Mouse (Mus musculus): Measurements from ENCODE around the gene Rack1. TPM values are rescaled to one million over a fixed set of nuclear protein-coding genes. Genes with fewer than 3 reads are reported as not detected.
"Not testable (repeated sequence)": the region's sequence is repeated elsewhere in the genome, so short reads cannot be mapped to it uniquely, and the experiment has no call there.

Gene Rack1
- total RNA-seq, 2 experiments from 2014 or later, result 226 to 240 TPM

GRCm38 (mm10) chr11:48840805-48841204, 40.7 kb downstream of the Rack1 start:
- no peak for TF ChIP-seq CTCF (conservative IDR thresholded peaks at IDR 0.05)
- Histone ChIP-seq H3K27ac (no peak overlapping the region), H3K4me3 (no peak overlapping the region)
- no peak for DNase-seq (ENCODE audit: low spot score in 2 of 2)

GRCm38 (mm10) chr11:48841213-48841612, 41.1 kb downstream of the Rack1 start:
- no peak for DNase-seq (ENCODE audit: low spot score in 2 of 2)
- Histone ChIP-seq H3K4me3 (no peak overlapping the region), H3K27ac (no peak overlapping the region)
- no peak for TF ChIP-seq CTCF (conservative IDR thresholded peaks at IDR 0.05)

GRCm38 (mm10) chr11:48842378-48842792, 42.3 kb downstream of the Rack1 start:
- H3K4me3 ChIP-seq, result no peak overlapping the region
- no peak overlapping the region for H3K27ac ChIP-seq
- no peak for DNase-seq (ENCODE audit: low spot score in 2 of 2)
- no peak for TF ChIP-seq CTCF (conservative IDR thresholded peaks at IDR 0.05)

GRCm38 (mm10) chr11:48843202-48843601, 43.1 kb downstream of the Rack1 start:
- Histone ChIP-seq H3K4me3 (no peak overlapping the region), H3K27ac (no peak overlapping the region)
- TF ChIP-seq CTCF (conservative IDR thresholded peaks at IDR 0.05), result no peak
- no peak for DNase-seq (ENCODE audit: low spot score in 2 of 2)

GRCm38 (mm10) chr11:48844309-48844708, 44.2 kb downstream of the Rack1 start:
- DNase-seq (ENCODE audit: low spot score in 2 of 2), result no peak
- no peak for TF ChIP-seq CTCF (conservative IDR thresholded peaks at IDR 0.05)
- Histone ChIP-seq H3K27ac (no peak overlapping the region), H3K4me3 (no peak overlapping the region)

GRCm38 (mm10) chr11:48845244-48845815, 45.2 kb downstream of the Rack1 start:
- Histone ChIP-seq H3K4me3 (no peak overlapping the region), H3K27ac (no peak overlapping the region)
- no peak for DNase-seq (ENCODE audit: low spot score in 2 of 2)
- no peak for TF ChIP-seq CTCF (conservative IDR thresholded peaks at IDR 0.05)

GRCm38 (mm10) chr11:48846362-48846761, 46.2 kb downstream of the Rack1 start:
- TF ChIP-seq CTCF (conservative IDR thresholded peaks at IDR 0.05), result 0 out of 2 replicates have a peak, but pooled peaks have one; percentile 13
- H3K27ac ChIP-seq; H3K4me3 ChIP-seq; DNase-seq (ENCODE audit: low spot score in 2 of 2): not testable (repeated sequence)

GRCm38 (mm10) chr11:48846881-48847280, 46.7 kb downstream of the Rack1 start:
- TF ChIP-seq CTCF (conservative IDR thresholded peaks at IDR 0.05), result no peak
- H3K27ac ChIP-seq, result no peak overlapping the region
- DNase-seq (ENCODE audit: low spot score in 2 of 2), result no peak

GRCm38 (mm10) chr11:48850240-48850639, 50.1 kb downstream of the Rack1 start:
- H3K4me3 ChIP-seq, result no peak overlapping the region
- no peak for TF ChIP-seq CTCF (conservative IDR thresholded peaks at IDR 0.05)
- H3K27ac ChIP-seq, result no peak overlapping the region
- no peak for DNase-seq (ENCODE audit: low spot score in 2 of 2)

More at GRCm38 (mm10) chr11:48846881-48847280, 46.7 kb downstream of the Rack1 start:
- H3K4me3 ChIP-seq, result no peak overlapping the region

GRCm38 (mm10) chr11:48851270-48851995, 51.3 kb downstream of the Rack1 start:
- Histone ChIP-seq H3K27ac (no peak overlapping the region), H3K4me3 (no peak overlapping the region)
- TF ChIP-seq CTCF (conservative IDR thresholded peaks at IDR 0.05), result peak; percentile 31; the same call in 1 of the 2 replicates
- DNase-seq (ENCODE audit: low spot score in 2 of 2), result no peak

GRCm38 (mm10) chr11:48852190-48852589, 52.1 kb downstream of the Rack1 start:
- Histone ChIP-seq H3K27ac (no peak overlapping the region; the same call in 1 of the 2 replicates), H3K4me3 (no peak overlapping the region)
- no peak for TF ChIP-seq CTCF (conservative IDR thresholded peaks at IDR 0.05)
- no peak for DNase-seq (ENCODE audit: low spot score in 2 of 2)

GRCm38 (mm10) chr11:48852624-48853473, 52.7 kb downstream of the Rack1 start:
- TF ChIP-seq CTCF (conservative IDR thresholded peaks at IDR 0.05), result no peak
- peak overlapping the region; percentile 80 for H3K27ac ChIP-seq
- DNase-seq (ENCODE audit: low spot score in 2 of 2), result no peak
- peak overlapping the region; percentile 68 for H3K4me3 ChIP-seq
